Mouse (Mus musculus): Measurements from ENCODE around the gene Tpgs1. TPM values are rescaled to one million over a fixed set of nuclear protein-coding genes. Genes with fewer than 3 reads are reported as not detected.

Tpgs1 gene
- polyA plus RNA-seq, 1 experiment from 2014 or later, result 62.4 TPM

DNA sequence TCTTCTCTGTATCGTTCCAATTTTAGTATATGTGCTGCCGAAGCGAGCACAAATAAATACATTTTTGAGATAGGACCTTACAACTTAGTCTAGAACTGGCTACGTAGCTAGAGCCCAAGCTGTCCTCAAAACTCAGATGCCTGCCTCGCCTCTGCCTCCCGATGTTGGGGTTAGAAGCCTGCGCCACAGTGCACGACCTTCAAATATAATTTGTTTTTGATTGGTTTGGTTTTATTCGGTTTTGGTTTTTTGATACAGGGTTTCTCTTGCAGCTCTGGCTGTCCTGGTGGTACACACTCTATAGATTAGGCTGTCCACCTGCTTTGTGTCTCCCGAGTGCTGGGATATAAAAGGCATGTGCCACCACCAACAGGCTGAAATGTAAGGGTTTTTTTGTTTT lies 34.4 kb downstream of the Tpgs1 start:
- ChIA-PET CTCF (interaction anchor here (0.8 to 3.8 kb wide), 2 partner anchors 10 to 20 kb away, joined by 3 to 15 read pairs; no protein-coding TSS in a partner anchor), POLR2A (interaction anchor here (0.6 to 2.1 kb wide), 5 partner anchors 11 to 63 kb away, joined by 3 to 9 read pairs (median 4); partner anchors contain the start of gene Cdc34)
- ATAC-seq (no peak), DNase-seq (ENCODE audit: low read depth, low spot score) (no peak)
- TF ChIP-seq CTCF (IDR thresholded peaks at IDR 0.05), result no peak
- H3K27me3 ChIP-seq, result no peaks in the 10 kb centered on the region
- in situ Hi-C loops (cut with MboI; ENCODE audit: low pct_unique_long_range_greater_than_20kb), result no loop called here

- ChIA-PET CTCF (interaction anchor here (0.8 to 3.8 kb wide), 3 partner anchors 11 to 29 kb away, joined by 3 to 15 read pairs (median 3); no protein-coding TSS in a partner anchor), POLR2A (interaction anchor here (0.6 to 2.1 kb wide), 6 partner anchors 11 to 98 kb away, joined by 3 to 9 read pairs (median 4); partner anchors contain the start of gene Cdc34)
- ATAC-seq (peak; percentile 89), DNase-seq (ENCODE audit: low read depth, low spot score) (peak; percentile 76)
- in situ Hi-C loops (cut with MboI; ENCODE audit: low pct_unique_long_range_greater_than_20kb), result no loop called here
- H3K27me3 ChIP-seq, result no peaks in the 10 kb centered on the region
- no peak for TF ChIP-seq CTCF (IDR thresholded peaks at IDR 0.05)
Observed at GRCm38 (mm10) chr10:79704065-79704969, 35.1 kb downstream of the Tpgs1 start, which contains the start of gene Bsg. Gene Bsg, plus strand, starts transcription at chr10:79704491.

GRCm38 (mm10) chr10:79704970-79705360 lies 35.8 kb downstream of the Tpgs1 start:
- no peak for TF ChIP-seq CTCF (IDR thresholded peaks at IDR 0.05)
- ATAC-seq (no peak), DNase-seq (ENCODE audit: low read depth, low spot score) (no peak)
- CTCF ChIA-PET, result interaction anchor here (1.0 to 3.8 kb wide), 3 partner anchors 11 to 75 kb away, joined by 3 to 15 read pairs (median 4); no protein-coding TSS in a partner anchor
- in situ Hi-C loops (cut with MboI; ENCODE audit: low pct_unique_long_range_greater_than_20kb), result no loop called here
- H3K27me3 ChIP-seq, result no peaks in the 10 kb centered on the region
- POLR2A ChIA-PET, result interaction anchor here (1.3 to 2.1 kb wide), 3 partner anchors 10 to 23 kb away, joined by 3 to 9 read pairs (median 4); partner anchors contain the start of gene Cdc34

DNA sequence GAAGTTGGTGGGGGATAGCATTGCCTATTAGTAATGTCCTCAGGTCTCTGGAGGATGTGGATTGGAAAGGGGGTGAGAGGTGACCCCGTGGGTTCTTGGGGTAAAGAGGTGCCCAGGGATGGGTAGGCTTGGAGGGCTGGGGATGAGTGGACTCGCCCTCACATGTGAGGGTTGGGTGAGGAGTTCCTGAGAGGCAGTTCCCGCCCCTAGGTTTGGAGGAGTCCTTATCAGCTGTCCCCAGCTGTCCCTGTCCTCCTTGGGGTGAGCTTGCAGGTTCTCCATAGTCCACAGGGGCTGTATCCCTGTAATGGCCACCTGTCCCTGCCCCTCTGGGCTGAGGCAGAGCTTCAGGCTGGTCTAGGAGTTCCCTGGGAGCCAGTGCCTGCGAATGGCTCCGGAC lies 36.8 kb downstream of the Tpgs1 start:
- POLR2A ChIA-PET, result interaction anchor here (1.5 kb wide), 1 partner anchor 9 kb away, joined by 4 read pairs; no protein-coding TSS in a partner anchor
- in situ Hi-C loops (cut with MboI; ENCODE audit: low pct_unique_long_range_greater_than_20kb), result no loop called here
- no peaks in the 10 kb centered on the region for H3K27me3 ChIP-seq
- ATAC-seq (no peak), DNase-seq (ENCODE audit: low read depth, low spot score) (no peak)
- CTCF ChIA-PET, result interaction anchor here (1.0 to 3.8 kb wide), 3 partner anchors 10 to 74 kb away, joined by 3 to 15 read pairs (median 4); no protein-coding TSS in a partner anchor
- TF ChIP-seq CTCF (IDR thresholded peaks at IDR 0.05), result no peak

- CTCF ChIA-PET, result interaction anchor here (1.2 to 3.8 kb wide), 2 partner anchors 11 to 13 kb away, joined by 3 to 15 read pairs; no protein-coding TSS in a partner anchor
- POLR2A ChIA-PET, result interaction anchor here (1.5 kb wide), 1 partner anchor 8 kb away, joined by 4 read pairs; no protein-coding TSS in a partner anchor
- DNase-seq (ENCODE audit: low read depth, low spot score), result no peak
- in situ Hi-C loops (cut with MboI; ENCODE audit: low pct_unique_long_range_greater_than_20kb), result no loop called here
- H3K27me3 ChIP-seq, result no peaks in the 10 kb centered on the region
- TF ChIP-seq CTCF (IDR thresholded peaks at IDR 0.05), result no peak
- ATAC-seq, result no peak
Observed at GRCm38 (mm10) chr10:79706406-79707094, 37.4 kb downstream of the Tpgs1 start.

- POLR2A ChIA-PET, result interaction anchor here (1.5 kb wide), 1 partner anchor 8 kb away, joined by 4 read pairs; no protein-coding TSS in a partner anchor
- in situ Hi-C loops (cut with MboI; ENCODE audit: low pct_unique_long_range_greater_than_20kb), result no loop called here
Observed at GRCm38 (mm10) chr10:79707162-79707561, 38.0 kb downstream of the Tpgs1 start.

DNA sequence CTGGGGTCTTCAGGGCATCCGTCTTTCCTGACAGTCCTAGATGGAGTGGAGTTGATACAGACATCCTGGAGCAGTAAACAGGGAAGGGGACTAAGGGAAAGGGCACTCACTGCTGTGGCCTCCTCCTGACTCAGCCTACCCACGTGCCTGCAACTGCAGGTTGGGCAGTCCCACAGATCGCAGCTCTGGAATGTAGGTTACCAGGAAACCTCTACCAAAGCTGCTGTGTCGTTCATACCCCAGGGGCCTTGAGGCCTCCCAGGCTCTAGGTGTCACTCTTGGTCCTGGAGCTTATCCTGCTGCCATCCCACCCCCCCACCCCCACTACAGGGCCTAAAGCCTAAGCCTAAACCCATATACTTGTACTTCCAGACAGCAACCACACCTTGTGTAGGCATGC lies 38.6 kb downstream of the Tpgs1 start:
- in situ Hi-C loops (cut with MboI; ENCODE audit: low pct_unique_long_range_greater_than_20kb), result no loop called here
- ATAC-seq (peak; percentile 33), DNase-seq (ENCODE audit: low read depth, low spot score) (no peak)
- TF ChIP-seq CTCF (IDR thresholded peaks at IDR 0.05), result no peak
- H3K27me3 ChIP-seq, result no peaks in the 10 kb centered on the region
- POLR2A ChIA-PET, result no interaction called here
- CTCF ChIA-PET, result no interaction called here

More at GRCm38 (mm10) chr10:79707162-79707561, 38.0 kb downstream of the Tpgs1 start:
- no peak for ATAC-seq
- CTCF ChIA-PET, result no interaction called here
- no peak for TF ChIP-seq CTCF (IDR thresholded peaks at IDR 0.05)
- no peak for DNase-seq (ENCODE audit: low read depth, low spot score)
- no peaks in the 10 kb centered on the region for H3K27me3 ChIP-seq

DNA sequence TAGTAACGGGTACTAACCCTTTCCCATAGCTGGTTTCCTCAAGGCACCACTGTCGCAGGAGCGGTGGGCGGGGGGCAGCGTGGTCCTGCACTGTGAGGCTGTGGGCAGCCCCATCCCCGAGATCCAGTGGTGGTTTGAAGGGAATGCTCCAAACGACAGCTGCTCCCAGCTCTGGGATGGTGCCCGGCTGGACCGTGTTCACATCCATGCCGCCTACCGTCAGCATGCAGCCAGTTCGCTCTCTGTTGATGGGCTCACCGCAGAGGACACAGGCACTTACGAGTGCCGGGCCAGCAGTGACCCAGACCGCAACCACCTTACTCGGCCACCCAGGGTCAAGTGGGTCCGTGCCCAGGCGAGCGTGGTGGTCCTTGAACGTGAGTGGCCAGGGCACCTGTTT lies 39.5 kb downstream of the Tpgs1 start:
- DNase-seq (ENCODE audit: low read depth, low spot score) (no peak), ATAC-seq (no peak)
- CTCF ChIA-PET, result no interaction called here
- no peak for TF ChIP-seq CTCF (IDR thresholded peaks at IDR 0.05)
- POLR2A ChIA-PET, result no interaction called here
- in situ Hi-C loops (cut with MboI; ENCODE audit: low pct_unique_long_range_greater_than_20kb), result no loop called here
- no peaks in the 10 kb centered on the region for H3K27me3 ChIP-seq

- ATAC-seq (no peak), DNase-seq (ENCODE audit: low read depth, low spot score) (no peak)
- ChIA-PET CTCF (interaction anchor here (1.2 kb wide), 1 partner anchor 9 kb away, joined by 3 read pairs; no protein-coding TSS in a partner anchor), POLR2A (no interaction called here)
- H3K27me3 ChIP-seq, result no peaks in the 10 kb centered on the region
- in situ Hi-C loops (cut with MboI; ENCODE audit: low pct_unique_long_range_greater_than_20kb), result no loop called here
- no peak for TF ChIP-seq CTCF (IDR thresholded peaks at IDR 0.05)
Observed at GRCm38 (mm10) chr10:79709307-79709706, 40.1 kb downstream of the Tpgs1 start.

GRCm38 (mm10) chr10:79712029-79712428 lies 42.9 kb downstream of the Tpgs1 start:
- no peak for TF ChIP-seq CTCF (IDR thresholded peaks at IDR 0.05)
- POLR2A ChIA-PET, result no interaction called here
- CTCF ChIA-PET, result interaction anchor here (0.7 to 1.0 kb wide), 2 partner anchors 12 to 21 kb away, joined by 3 read pairs; no protein-coding TSS in a partner anchor
- DNase-seq (ENCODE audit: low read depth, low spot score), result no peak
- no peak for ATAC-seq
- no peaks in the 10 kb centered on the region for H3K27me3 ChIP-seq
- in situ Hi-C loops (cut with MboI; ENCODE audit: low pct_unique_long_range_greater_than_20kb), result no loop called here
